Mouse (Mus musculus): ENCODE results near the gene 2410137M14Rik.

- no peak for TF ChIP-seq TBP (IDR thresholded peaks at IDR 0.05; ENCODE audit: low read depth, low read length)
- no peak for TF ChIP-seq CTCF (IDR thresholded peaks at IDR 0.05 in 2 of 3, conservative IDR thresholded peaks at IDR 0.05 in 1 of 3; ENCODE audit: control insufficient read depth in 1 of 3, insufficient read depth in 1 of 3, low read depth in 2 of 3, low read length in 3 of 3, poor library complexity in 1 of 3, severe bottlenecking in 1 of 3)
- no peak for TF ChIP-seq SIN3A (IDR thresholded peaks at IDR 0.05; ENCODE audit: low read length)
- TF ChIP-seq NRF1 (IDR thresholded peaks at IDR 0.05; ENCODE audit: insufficient read depth, low read depth, low read length, poor library complexity, severe bottlenecking) = no peak
- no peak for TF ChIP-seq POLR2A (IDR thresholded peaks at IDR 0.05; ENCODE audit: control insufficient read depth in 1 of 2, insufficient read depth in 1 of 2, low read depth in 1 of 2, low read length in 2 of 2, poor library complexity in 1 of 2)
- TF ChIP-seq ZC3H11A (IDR thresholded peaks at IDR 0.05; ENCODE audit: low read depth, low read length) = no peak
- TF ChIP-seq GATA1 (IDR thresholded peaks at IDR 0.05; ENCODE audit: low read depth, low read length) = no peak
- no peak for TF ChIP-seq USF2 (IDR thresholded peaks at IDR 0.05; ENCODE audit: borderline replicate concordance in 1 of 2, insufficient read depth in 1 of 2, low read depth in 1 of 2, low read length in 2 of 2)
- TF ChIP-seq SMC3 (IDR thresholded peaks at IDR 0.05; ENCODE audit: low read depth, low read length) = no peak
- TF ChIP-seq MAFK (IDR thresholded peaks at IDR 0.05; ENCODE audit: borderline replicate concordance, low read depth, low read length) = no peak
- TF ChIP-seq MXI1 (IDR thresholded peaks at IDR 0.05; ENCODE audit: low read depth, low read length) = no peak
Observed at GRCm38 (mm10) chr17:36949265-36949664, 31.8 kb downstream of the 2410137M14Rik start.

Data from MEL (cell line).